Mouse (Mus musculus): Measurements from ENCODE around the gene Map6. TPM values are rescaled to one million over a fixed set of nuclear protein-coding genes. Genes with fewer than 3 reads are reported as not detected.

The Map6 gene
- total and polyA plus RNA-seq, 2 experiments from 2014 or later = 126 to 326 TPM

GRCm38 (mm10) chr7:99311433-99311832 lies 44.2 kb downstream of the Map6 start:
- Histone ChIP-seq H3K36me3 (ENCODE audit: insufficient read depth, low read length) (peaks cover 10% of the 10 kb centered on the region), H3K27me3 (ENCODE audit: insufficient read depth, low read length) (no peaks in the 10 kb centered on the region), H3K4me2 (ENCODE audit: low read depth, low read length, poor library complexity, severe bottlenecking) (no peak overlapping the region), H3K4me3 (ENCODE audit: low read depth, low read length) (no peak overlapping the region), H3K4me1 (ENCODE audit: insufficient read depth, low read length) (peaks cover 35% of the 10 kb centered on the region), H3K27ac (ENCODE audit: low read depth, low read length) (peak overlapping the region; percentile 82), H3K9me3 (ENCODE audit: low read length) (no peaks in the 10 kb centered on the region), H3K9ac (replicated peaks; ENCODE audit: low read length, poor library complexity, severe bottlenecking) (no peak overlapping the region)
- 31% methylated on average over 7 of the region's 7 CpGs for WGBS
- DNase-seq (ENCODE audit: low spot score) (no peak), ATAC-seq (ENCODE audit: low FRiP score) (no peak)
- no peak for TF ChIP-seq CTCF (IDR thresholded peaks at IDR 0.05)

- no peaks in the 10 kb centered on the region for H3K9me3 ChIP-seq (ENCODE audit: low read length)
These were observed 44.8 kb downstream of the Map6 start for GRCm38 (mm10) chr7:99312058-99312457.

GRCm38 (mm10) chr7:99312671-99313143 lies 45.5 kb downstream of the Map6 start:
- DNase-seq (ENCODE audit: low spot score) (peak; percentile 68), ATAC-seq (ENCODE audit: low FRiP score) (peak; percentile 70)
- peaks cover 21% of the 10 kb centered on the region for H3K36me3 ChIP-seq (ENCODE audit: insufficient read depth, low read length)
- no peaks in the 10 kb centered on the region for H3K9me3 ChIP-seq (ENCODE audit: low read length)
- H3K27me3 ChIP-seq (ENCODE audit: insufficient read depth, low read length) = no peaks in the 10 kb centered on the region
- H3K4me2 ChIP-seq (ENCODE audit: low read depth, low read length, poor library complexity, severe bottlenecking) = peak overlapping the region; percentile 26
- TF ChIP-seq CTCF (IDR thresholded peaks at IDR 0.05) = no peak
- H3K4me1 ChIP-seq (ENCODE audit: insufficient read depth, low read length) = peaks cover 27% of the 10 kb centered on the region
- H3K27ac ChIP-seq (ENCODE audit: low read depth, low read length) = peak overlapping the region; percentile 82
- no peak overlapping the region for H3K4me3 ChIP-seq (ENCODE audit: low read depth, low read length)
- WGBS = 13% methylated on average over 8 of the region's 8 CpGs
- H3K9ac ChIP-seq (replicated peaks; ENCODE audit: low read length, poor library complexity, severe bottlenecking) = peak overlapping the region; percentile 19; the same call in 1 of the 2 replicates

More at GRCm38 (mm10) chr7:99312058-99312457, 44.8 kb downstream of the Map6 start:
- Histone ChIP-seq H3K36me3 (ENCODE audit: insufficient read depth, low read length) (peaks cover 16% of the 10 kb centered on the region), H3K4me1 (ENCODE audit: insufficient read depth, low read length) (peaks cover 30% of the 10 kb centered on the region), H3K27me3 (ENCODE audit: insufficient read depth, low read length) (no peaks in the 10 kb centered on the region), H3K4me3 (ENCODE audit: low read depth, low read length) (no peak overlapping the region), H3K27ac (ENCODE audit: low read depth, low read length) (peak overlapping the region; percentile 82), H3K9ac (replicated peaks; ENCODE audit: low read length, poor library complexity, severe bottlenecking) (no peak overlapping the region; the same call in 1 of the 2 replicates), H3K4me2 (ENCODE audit: low read depth, low read length, poor library complexity, severe bottlenecking) (no peak overlapping the region; the same call in 1 of the 2 replicates)
- ATAC-seq (ENCODE audit: low FRiP score) (peak; percentile 39), DNase-seq (ENCODE audit: low spot score) (peak; percentile 58)
- 22% methylated on average over 4 of the region's 4 CpGs for WGBS
- no peak for TF ChIP-seq CTCF (IDR thresholded peaks at IDR 0.05)

- Histone ChIP-seq H3K4me2 (ENCODE audit: low read depth, low read length, poor library complexity, severe bottlenecking) (peak overlapping the region; percentile 20; the same call in 1 of the 2 replicates), H3K9ac (replicated peaks; ENCODE audit: low read length, poor library complexity, severe bottlenecking) (no peak overlapping the region; the same call in 1 of the 2 replicates), H3K4me3 (ENCODE audit: low read depth, low read length) (no peak overlapping the region), H3K27ac (ENCODE audit: low read depth, low read length) (peak overlapping the region; percentile 71), H3K27me3 (ENCODE audit: insufficient read depth, low read length) (no peaks in the 10 kb centered on the region), H3K9me3 (ENCODE audit: low read length) (no peaks in the 10 kb centered on the region), H3K4me1 (ENCODE audit: insufficient read depth, low read length) (peaks cover 27% of the 10 kb centered on the region), H3K36me3 (ENCODE audit: insufficient read depth, low read length) (peaks cover 26% of the 10 kb centered on the region)
- no peak for DNase-seq (ENCODE audit: low spot score)
- WGBS = 42% methylated on average over 8 of the region's 8 CpGs
- TF ChIP-seq CTCF (IDR thresholded peaks at IDR 0.05) = no peak
- no peak for ATAC-seq (ENCODE audit: low FRiP score)
These were observed 46.0 kb downstream of the Map6 start for GRCm38 (mm10) chr7:99313253-99313652.

- Histone ChIP-seq H3K27me3 (ENCODE audit: insufficient read depth, low read length) (no peaks in the 10 kb centered on the region), H3K4me1 (ENCODE audit: insufficient read depth, low read length) (peaks cover 27% of the 10 kb centered on the region), H3K4me2 (ENCODE audit: low read depth, low read length, poor library complexity, severe bottlenecking) (no peak overlapping the region), H3K36me3 (ENCODE audit: insufficient read depth, low read length) (peaks cover 34% of the 10 kb centered on the region), H3K9me3 (ENCODE audit: low read length) (no peaks in the 10 kb centered on the region), H3K27ac (ENCODE audit: low read depth, low read length) (no peak overlapping the region), H3K4me3 (ENCODE audit: low read depth, low read length) (no peak overlapping the region), H3K9ac (replicated peaks; ENCODE audit: low read length, poor library complexity, severe bottlenecking) (no peak overlapping the region)
- 76% methylated on average over 4 of the region's 4 CpGs for WGBS
- ATAC-seq (ENCODE audit: low FRiP score) (no peak), DNase-seq (ENCODE audit: low spot score) (no peak)
- TF ChIP-seq CTCF (IDR thresholded peaks at IDR 0.05) = no peak
These were observed 47.3 kb downstream of the Map6 start for GRCm38 (mm10) chr7:99314565-99314964.

- 80% methylated on average over 7 of the region's 7 CpGs for WGBS
- no peak for TF ChIP-seq CTCF (IDR thresholded peaks at IDR 0.05)
- peaks cover 34% of the 10 kb centered on the region for H3K36me3 ChIP-seq (ENCODE audit: insufficient read depth, low read length)
- no peak overlapping the region for H3K27ac ChIP-seq (ENCODE audit: low read depth, low read length)
- DNase-seq (ENCODE audit: low spot score) = no peak
- no peak overlapping the region for H3K4me3 ChIP-seq (ENCODE audit: low read depth, low read length)
- no peaks in the 10 kb centered on the region for H3K9me3 ChIP-seq (ENCODE audit: low read length)
- no peak for ATAC-seq (ENCODE audit: low FRiP score)
- H3K9ac ChIP-seq (replicated peaks; ENCODE audit: low read length, poor library complexity, severe bottlenecking) = no peak overlapping the region
- no peak overlapping the region for H3K4me2 ChIP-seq (ENCODE audit: low read depth, low read length, poor library complexity, severe bottlenecking)
- H3K4me1 ChIP-seq (ENCODE audit: insufficient read depth, low read length) = peaks cover 27% of the 10 kb centered on the region
- H3K27me3 ChIP-seq (ENCODE audit: insufficient read depth, low read length) = no peaks in the 10 kb centered on the region
These were observed 49.0 kb downstream of the Map6 start for GRCm38 (mm10) chr7:99316207-99316606.
